Mouse (Mus musculus) cerebellum, adult 2 months (tissue): ENCODE measurements at regions not wholly inside any gene's neighbourhood (a gene's known extent, or its start where the extent isn't known, plus 50 kb on each side); places are given as distances from the start of the nearest gene placed in this dataset.

Experiments
- DNase-seq, 2 experiments: peaks; one replicate each; pipeline ENCODE4 v3.0.0; 2021
- H3K27ac ChIP-seq: fragments of 200-500 bp; 2 replicates; pipeline ENCODE4 v1.5.1; 2012; ENCODE audit warnings: low read length, control low read depth, inconsistent platforms; ENCODE audit not compliant: insufficient read depth
- H3K27me3 ChIP-seq: fragments of 200-500 bp; 2 replicates; pipeline ENCODE4 v1.6.1; 2012; ENCODE audit warnings: inconsistent platforms, mild to moderate bottlenecking, low read length, moderate library complexity; ENCODE audit not compliant: control insufficient read depth, insufficient read depth
- H3K4me1 ChIP-seq: fragments of 200-500 bp; 2 replicates; pipeline ENCODE4 v1.6.1; 2011; ENCODE audit warnings: low read length; ENCODE audit not compliant: control insufficient read depth, insufficient read depth
- H3K4me3 ChIP-seq: fragments of 200-500 bp; replicated peaks from 2 replicates; pipeline ENCODE3; 2011; ENCODE audit warnings: mild to moderate bottlenecking, low read depth, low read length, control low read depth; ENCODE audit not compliant: insufficient read depth
- CTCF ChIP-seq: fragments of 200-500 bp; IDR thresholded peaks from 2 replicates; pipeline ENCODE4 v1.5.1; 2011; ENCODE audit warnings: low read depth, mild to moderate bottlenecking, control low read depth, low read length, moderate library complexity, borderline replicate concordance; ENCODE audit not compliant: insufficient read depth
- POLR2A ChIP-seq: fragments of 200-500 bp; IDR thresholded peaks from 2 replicates; pipeline ENCODE4 v1.6.1; 2011; ENCODE audit warnings: low read length, control low read depth, borderline replicate concordance; ENCODE audit not compliant: insufficient read depth
- WGBS: fragments of 180-500 bp; shearing (Covaris S2); methylation state at CpG from one replicate; pipeline ENCODE4 v1.1.7; 2018; 5-methylcytosine and 5-hydroxymethylcytosine counted together

DNA sequence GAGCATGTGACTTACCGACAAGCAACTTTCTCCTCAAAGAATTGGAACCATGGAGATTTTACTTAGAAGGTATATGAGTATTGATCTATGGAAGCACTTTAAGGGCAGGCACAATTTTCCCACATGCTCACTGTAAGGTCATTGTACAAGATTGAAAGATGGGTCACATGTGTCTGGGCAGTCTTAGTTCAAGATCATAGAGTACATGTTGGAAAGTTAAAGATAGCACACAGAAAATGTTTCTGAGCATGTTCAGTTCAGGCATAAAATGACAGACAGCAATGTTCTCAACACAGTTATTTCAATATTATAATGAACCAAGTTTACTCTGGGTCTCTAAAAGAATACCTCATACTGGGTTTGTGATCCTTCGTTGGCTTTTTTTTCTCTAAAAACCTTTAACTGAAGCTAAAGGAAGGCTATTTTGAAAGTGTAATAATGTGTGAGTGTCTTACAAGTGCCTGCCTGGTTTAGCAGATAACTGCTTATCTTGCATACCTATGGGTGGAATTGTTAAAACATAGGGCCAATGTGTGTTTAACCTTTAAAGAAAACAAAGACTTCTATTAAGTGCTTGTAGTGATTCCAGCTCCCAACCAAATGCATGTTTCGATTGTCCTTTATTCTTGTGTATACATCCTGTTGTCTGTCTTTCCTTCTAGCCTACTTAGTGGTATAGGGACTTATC is 169.6 kb upstream of the Egfl6 start:
- no peak for DNase-seq
- Histone ChIP-seq H3K4me3 (no peak overlapping the region), H3K27ac (no peak overlapping the region), H3K27me3 (no peaks in the 10 kb centered on the region), H3K4me1 (no peaks in the 10 kb centered on the region)
- TF ChIP-seq CTCF (no peak), POLR2A (no peak)
- WGBS, result 79% methylated on average over 3 of the region's 3 CpGs

DNA sequence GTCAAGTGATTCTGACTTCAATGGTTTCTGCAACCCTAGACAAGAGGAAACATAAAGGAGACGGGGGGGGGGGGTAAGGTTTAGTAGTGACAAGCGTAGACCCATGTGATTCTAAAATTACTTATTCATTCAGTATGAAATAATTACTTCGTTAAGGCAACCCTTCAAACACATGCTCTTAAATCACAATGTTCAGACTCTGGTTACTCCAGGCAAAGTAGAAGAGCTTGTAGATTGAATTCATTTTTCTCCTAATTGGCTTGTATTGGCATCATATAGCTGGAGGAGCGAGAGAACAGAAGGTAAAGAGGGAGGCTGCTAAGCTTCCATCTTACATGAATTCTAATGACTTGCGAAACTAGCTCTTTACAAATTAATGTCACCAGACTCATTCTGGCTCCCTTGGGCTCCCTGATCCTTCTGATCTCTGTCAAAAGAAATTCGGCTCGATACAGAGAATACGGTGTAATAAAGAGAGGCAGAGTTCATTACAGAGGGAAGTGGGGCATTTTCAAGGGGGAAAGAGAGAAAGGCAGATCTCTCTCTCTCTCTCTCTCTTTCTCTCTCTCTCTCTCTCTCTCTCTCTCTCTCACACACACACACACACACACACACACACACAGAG is 163.6 kb upstream of the Egfl6 start:
- WGBS, result 53% methylated on average over 8 of the region's 8 CpGs
- Histone ChIP-seq H3K27ac (no peak overlapping the region), H3K4me1 (no peaks in the 10 kb centered on the region), H3K4me3 (no peak overlapping the region), H3K27me3 (no peaks in the 10 kb centered on the region)
- TF ChIP-seq CTCF, result no peak
- no peak for TF ChIP-seq POLR2A
- no peak for DNase-seq

DNA sequence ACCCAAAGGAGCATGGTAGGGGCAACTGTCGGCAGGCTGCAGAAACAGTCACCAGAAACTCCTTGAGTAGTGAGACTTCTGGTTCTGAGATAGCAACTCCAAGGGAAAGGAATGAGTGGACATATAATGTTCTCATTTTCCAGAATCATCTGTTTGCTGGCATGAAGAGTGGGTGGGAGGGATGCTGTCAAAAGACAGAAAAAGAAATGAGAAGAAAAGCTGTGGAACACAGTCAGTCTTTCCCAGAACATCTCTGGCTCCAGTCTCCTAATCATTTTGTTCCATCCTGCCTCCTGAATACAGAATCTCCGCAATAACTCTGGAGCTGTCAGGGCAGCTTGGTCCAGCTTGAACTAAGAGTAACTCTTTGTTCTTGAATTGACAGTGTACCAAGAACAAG is 145.8 kb upstream of the Egfl6 start:
- no peak overlapping the region for H3K27ac ChIP-seq
- no peak for DNase-seq

DNA sequence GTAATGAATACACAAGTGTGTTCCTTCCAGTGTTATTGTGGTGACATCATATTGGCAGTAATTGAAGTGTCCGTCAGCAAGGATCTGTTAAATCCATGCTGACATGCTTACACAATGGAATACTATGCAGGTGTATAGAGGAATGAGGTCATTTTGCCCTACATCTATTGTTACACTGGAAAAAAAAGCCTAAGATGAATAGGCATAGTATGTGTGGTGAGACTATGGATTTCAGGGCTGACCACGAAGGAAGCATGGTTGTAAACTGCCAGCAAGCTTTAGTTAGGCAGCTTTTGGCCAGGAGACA is 143.1 kb upstream of the Egfl6 start:
- DNase-seq, result no peak
- Histone ChIP-seq H3K27ac (no peak overlapping the region), H3K4me3 (no peak overlapping the region), H3K4me1 (no peaks in the 10 kb centered on the region), H3K27me3 (no peaks in the 10 kb centered on the region)
- TF ChIP-seq CTCF, result no peak
- TF ChIP-seq POLR2A, result no peak
- 79% methylated on average over 2 of the region's 2 CpGs for WGBS

More for the DNA sequence above, 145.8 kb upstream of the Egfl6 start:
- TF ChIP-seq POLR2A (no peak), CTCF (no peak)
- no peak overlapping the region for H3K4me3 ChIP-seq
- 70% methylated on average over 2 of the region's 2 CpGs for WGBS
- H3K27me3 ChIP-seq, result no peaks in the 10 kb centered on the region
- no peaks in the 10 kb centered on the region for H3K4me1 ChIP-seq

DNA sequence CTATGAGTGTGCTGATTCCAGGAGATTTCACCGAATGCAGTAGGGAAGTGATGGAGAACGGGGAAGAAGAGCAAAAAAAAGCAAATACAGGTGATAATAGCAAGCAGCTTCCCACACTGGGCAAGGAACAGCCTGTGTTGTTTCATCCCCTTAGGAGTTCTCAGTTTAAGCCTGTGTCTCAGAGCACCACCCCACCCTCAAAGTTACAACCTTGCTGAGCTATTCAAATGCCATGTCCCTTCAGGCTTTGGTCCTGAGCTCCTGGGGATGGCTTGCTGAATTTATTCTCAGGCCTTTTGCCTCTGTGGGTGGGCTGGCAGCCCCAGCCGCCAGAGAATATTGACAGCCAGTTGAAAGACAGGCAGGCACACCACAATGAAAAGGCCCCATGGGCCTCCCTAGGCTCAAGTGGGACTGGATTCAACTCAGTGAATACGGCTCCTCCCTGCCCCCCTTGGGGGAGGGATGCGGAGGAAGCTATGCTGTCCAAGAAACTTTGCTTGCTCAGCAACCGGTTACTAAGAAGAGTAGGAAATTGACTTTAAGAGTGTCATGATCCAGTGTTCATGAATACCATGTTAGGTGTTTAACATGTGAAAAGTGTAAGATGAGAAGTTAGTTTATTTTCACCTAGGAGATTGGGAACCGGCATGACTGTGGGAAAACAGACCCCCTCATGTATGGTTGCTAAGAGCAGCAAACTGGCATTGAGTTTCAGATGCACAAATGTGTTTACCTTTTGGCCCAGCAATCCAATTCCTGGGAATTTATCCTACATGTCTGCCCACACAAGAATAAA is 142.5 kb upstream of the Egfl6 start:
- Histone ChIP-seq H3K4me3 (no peak overlapping the region), H3K4me1 (no peaks in the 10 kb centered on the region), H3K27ac (no peak overlapping the region), H3K27me3 (no peaks in the 10 kb centered on the region)
- TF ChIP-seq CTCF (no peak), POLR2A (no peak)
- peak in 1 of 2 experiments; percentile 21 for DNase-seq
- 48% methylated on average over 7 of the region's 7 CpGs for WGBS

DNA sequence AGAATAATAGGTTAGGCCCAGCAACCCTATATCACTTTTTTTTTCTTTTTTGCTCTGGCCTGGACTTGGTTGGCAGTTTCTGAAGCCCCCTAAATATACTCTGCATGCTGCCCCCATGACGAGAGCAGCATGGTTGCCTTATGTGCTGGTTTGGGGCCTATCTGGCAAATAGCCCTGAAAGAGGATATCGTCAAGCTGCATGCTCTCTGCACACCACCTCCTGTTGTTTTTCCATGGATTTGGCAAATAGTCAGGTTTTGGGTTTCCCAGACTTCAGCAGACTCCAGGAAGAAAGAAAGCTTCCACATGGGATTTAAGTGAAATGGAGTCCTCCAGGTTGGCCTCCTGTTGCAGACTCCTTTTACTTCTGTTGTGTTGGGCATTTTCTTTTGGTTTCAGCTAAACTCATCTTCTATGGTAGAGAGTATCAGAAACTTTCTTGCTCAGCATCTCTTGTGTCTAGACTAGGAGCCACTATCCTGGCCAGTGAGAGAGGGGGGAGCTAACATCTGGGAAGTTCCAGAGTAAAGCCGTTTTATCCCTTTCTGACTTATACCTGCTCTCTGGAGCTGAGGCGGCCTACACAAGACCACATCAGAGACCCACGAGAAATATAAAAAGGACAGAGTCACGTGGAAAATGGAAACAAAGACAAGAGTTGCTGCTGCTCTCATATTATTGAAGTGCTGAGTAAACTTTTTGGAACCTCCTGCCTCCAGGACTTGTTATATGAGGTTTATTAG is 140.4 kb upstream of the Egfl6 start:
- 70% methylated on average over 6 of the region's 6 CpGs for WGBS
- H3K4me1 ChIP-seq, result no peaks in the 10 kb centered on the region
- no peaks in the 10 kb centered on the region for H3K27me3 ChIP-seq

DNA sequence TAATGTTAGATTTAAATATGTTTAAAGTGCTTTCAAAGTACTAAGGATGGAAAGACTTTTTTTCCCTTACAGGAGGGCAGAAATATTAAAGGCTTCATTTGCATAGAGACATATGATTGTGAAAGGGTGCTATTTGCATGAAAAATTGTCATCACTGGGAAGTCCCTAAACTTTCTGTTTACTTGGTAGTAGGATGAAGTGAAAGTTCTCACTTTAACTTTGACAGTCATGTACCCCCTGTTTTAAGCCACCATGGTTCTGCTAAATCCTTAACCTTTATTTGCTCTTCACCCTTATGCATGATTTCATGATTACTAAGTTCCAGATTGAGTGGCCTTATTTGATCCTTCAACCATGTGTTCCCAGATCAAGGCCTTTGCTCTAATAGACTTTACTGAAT is 132.6 kb upstream of the Egfl6 start:
- no peak overlapping the region for H3K27ac ChIP-seq
- H3K27me3 ChIP-seq, result no peaks in the 10 kb centered on the region
- no peak overlapping the region for H3K4me3 ChIP-seq
- no peak for TF ChIP-seq CTCF
- no peak for TF ChIP-seq POLR2A
- DNase-seq, result no peak
- no peaks in the 10 kb centered on the region for H3K4me1 ChIP-seq

More for the DNA sequence above, 140.4 kb upstream of the Egfl6 start:
- TF ChIP-seq POLR2A (no peak), CTCF (no peak)
- Histone ChIP-seq H3K27ac (no peak overlapping the region), H3K4me3 (no peak overlapping the region)
- DNase-seq, result no peak

DNA sequence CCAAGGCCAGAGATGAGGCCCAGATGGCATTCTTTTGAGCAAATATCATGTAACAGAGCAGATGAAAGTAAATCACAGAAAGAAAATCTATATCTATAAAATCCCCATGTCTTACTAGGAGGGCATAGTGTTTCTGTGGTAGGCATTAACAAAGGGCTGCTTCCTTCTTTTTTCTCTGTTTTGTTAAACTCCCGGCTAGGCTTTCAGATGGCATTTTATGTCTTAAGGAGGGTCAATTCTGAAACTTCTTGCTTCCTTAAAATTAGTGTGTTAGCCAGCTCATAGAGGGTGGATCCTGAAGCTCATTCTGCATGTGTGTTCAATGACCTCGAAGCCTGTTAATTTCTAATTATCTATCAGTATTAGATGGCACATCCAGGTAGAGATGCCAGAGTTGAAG is 123.8 kb upstream of the Egfl6 start:
- DNase-seq, result no peak
- Histone ChIP-seq H3K27me3 (no peaks in the 10 kb centered on the region), H3K4me3 (no peak overlapping the region), H3K4me1 (no peaks in the 10 kb centered on the region), H3K27ac (no peak overlapping the region)
- no peak for TF ChIP-seq POLR2A
- TF ChIP-seq CTCF, result no peak
- WGBS, result 50% methylated on average over 2 of the region's 2 CpGs
